Mouse (Mus musculus): Measurements from ENCODE around the gene Mrpl44.

- TF ChIP-seq CTCF (IDR thresholded peaks at IDR 0.05; ENCODE audit: control insufficient read depth, insufficient read depth, insufficient replicate concordance, low read depth, low read length) (no peak), POLR2A (IDR thresholded peaks at IDR 0.05; ENCODE audit: control insufficient read depth, low read depth, low read length) (no peak)
These were observed 11.8 kb upstream of the Mrpl44 start for GRCm38 (mm10) chr1:79764031-79764430.
